Mouse (Mus musculus): ENCODE measurements around the gene Iqcn. TPM values are rescaled to one million over a fixed set of nuclear protein-coding genes. Genes with fewer than 3 reads are reported as not detected.

Iqcn gene
- polyA plus RNA-seq, 1 experiment from 2014 or later: 0.05 TPM

DNA sequence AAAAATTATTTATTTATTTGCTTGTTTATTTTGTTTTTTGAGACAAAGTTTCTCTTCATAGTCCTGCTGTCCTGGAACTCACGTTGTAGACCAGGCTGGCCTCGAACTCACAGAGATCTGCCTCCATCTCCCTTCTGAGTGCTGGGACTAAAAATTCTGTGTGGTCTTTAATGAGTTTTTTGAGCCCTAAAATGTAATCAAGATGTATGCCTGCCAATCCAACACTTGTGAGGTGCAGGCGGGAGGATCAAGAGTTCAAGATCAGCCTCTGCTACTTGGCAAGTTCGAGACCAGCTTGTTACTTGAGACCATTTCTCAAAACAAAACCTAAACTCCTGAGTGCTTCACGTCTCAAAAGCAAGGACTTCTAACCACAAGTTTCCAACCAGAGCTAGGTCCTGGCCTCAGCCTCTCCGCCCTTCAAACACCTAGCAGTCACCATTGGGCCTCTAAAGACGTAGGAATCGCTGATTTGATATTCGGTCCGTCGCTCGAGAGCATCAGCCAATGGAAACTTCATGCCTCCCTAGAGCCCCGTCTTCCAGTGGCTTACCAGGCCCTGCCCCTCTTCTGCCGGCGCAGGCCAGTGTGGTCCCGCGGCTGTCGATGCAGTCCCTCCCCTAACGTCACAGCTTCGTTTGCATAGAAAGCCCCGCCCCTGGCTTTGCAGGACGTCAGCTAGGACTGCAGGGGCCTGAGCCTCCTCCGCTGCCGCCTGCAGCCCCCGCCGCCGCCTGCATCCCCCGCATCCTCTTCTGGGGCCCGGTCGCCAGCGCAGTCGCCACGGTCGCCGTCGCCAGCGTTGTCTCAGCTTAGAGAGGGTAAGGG, 51.0 kb downstream of the Iqcn start, which contains the start of gene Rab3a:
Gene Rab3a (plus strand): TSS at position 637 of the 828 bp plus-strand sequence.
- peak; percentile 99 for ATAC-seq
- H3K4me1 ChIP-seq: peaks cover 40% of the 10 kb centered on the region
- H3K27ac ChIP-seq: peak within 1 kb of the TSS; percentile 83
- peak within 1 kb of the TSS; percentile 73 for H3K4me3 ChIP-seq
- H3K36me3 ChIP-seq (ENCODE audit: poor library complexity, severe bottlenecking): peaks cover 22% of the 10 kb centered on the region
- peak within 1 kb of the TSS; percentile 93 for H3K4me2 ChIP-seq
- 8% methylated on average over 37 of the region's 37 CpGs for WGBS
- H3K9ac ChIP-seq: peak within 1 kb of the TSS; percentile 85
- H3K9me3 ChIP-seq (replicated peaks): no peaks in the 10 kb centered on the region
- H3K27me3 ChIP-seq: no peaks in the 10 kb centered on the region

DNA sequence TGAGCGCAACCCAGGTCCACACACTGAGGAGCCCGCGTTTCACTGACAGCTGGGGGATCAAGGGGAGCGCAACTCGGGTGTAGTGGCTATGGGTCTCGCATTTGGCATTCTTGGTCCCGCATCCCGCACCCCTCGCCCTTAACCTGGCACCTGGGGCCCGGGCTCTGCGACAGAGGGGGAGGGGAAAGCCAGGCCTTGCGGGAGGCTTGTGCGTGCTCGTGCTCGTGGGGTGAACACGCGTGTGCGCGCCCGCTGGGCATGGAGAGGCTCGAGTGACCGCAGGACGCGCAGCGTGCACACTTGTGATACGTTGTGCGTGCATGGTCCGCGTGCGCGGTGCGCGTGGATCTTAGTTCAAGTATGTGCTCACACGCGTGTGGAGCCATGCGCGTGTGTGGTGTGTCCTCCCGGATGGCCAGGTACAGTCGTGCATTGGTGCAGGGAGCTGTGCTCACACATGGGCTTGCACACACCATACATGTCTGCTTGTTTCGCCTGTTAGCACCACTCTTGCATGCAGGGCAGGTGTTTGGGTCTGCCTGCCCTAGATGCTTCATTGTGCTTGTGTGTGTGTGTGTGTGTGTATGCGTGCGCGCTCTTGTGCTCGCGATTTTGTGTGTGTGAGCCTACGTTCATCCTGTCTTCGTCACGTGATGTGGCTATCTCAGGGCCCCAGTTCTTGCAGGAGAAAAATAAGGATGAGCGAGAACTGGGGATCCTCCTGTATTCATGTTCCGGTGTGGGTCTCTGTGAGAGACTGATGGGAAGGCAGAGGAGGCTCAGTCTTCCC, 51.8 kb downstream of the Iqcn start:
- Histone ChIP-seq H3K9me3 (replicated peaks) (no peaks in the 10 kb centered on the region), H3K4me3 (peak overlapping the region; percentile 73), H3K27ac (peak overlapping the region; percentile 83), H3K27me3 (no peaks in the 10 kb centered on the region), H3K4me2 (peak overlapping the region; percentile 93), H3K9ac (peak overlapping the region; percentile 85), H3K36me3 (ENCODE audit: poor library complexity, severe bottlenecking) (peaks cover 22% of the 10 kb centered on the region), H3K4me1 (peaks cover 48% of the 10 kb centered on the region)
- WGBS: 15% methylated on average over 50 of the region's 50 CpGs
- ATAC-seq: peak; percentile 34

DNA sequence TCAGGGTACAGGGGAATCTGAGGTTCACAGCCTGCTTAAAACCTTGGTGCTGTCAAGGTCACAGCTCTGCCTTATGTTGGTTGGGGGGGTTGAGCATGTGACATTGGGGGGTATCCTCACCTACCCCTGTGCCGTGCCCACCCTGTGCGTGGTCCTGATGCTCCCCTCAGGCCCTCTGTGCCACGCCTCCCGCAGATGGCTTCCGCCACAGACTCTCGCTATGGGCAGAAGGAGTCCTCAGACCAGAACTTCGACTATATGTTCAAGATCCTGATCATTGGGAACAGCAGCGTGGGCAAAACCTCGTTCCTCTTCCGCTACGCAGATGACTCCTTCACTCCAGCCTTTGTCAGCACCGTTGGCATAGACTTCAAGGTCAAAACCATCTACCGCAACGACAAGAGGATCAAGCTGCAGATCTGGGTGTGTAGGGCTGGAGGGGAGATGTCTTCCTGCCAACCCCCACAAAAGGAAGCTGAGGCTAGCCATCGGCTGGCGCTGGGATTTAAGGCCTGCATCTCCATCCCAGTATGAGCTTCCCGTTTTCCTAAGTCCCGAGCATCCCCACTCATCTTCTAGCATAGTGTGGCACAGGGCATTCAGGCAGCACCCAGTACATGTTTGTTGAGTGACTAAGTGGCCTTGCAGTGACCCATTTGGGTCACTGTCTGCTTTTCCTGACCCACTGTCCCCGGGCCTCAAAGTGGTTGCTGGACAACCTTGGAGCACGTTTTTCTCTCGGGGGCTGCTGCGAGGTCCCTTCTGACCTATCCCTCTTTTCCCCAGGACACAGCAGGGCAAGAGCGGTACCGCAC, 52.6 kb downstream of the Iqcn start:
- H3K4me3 ChIP-seq: peak overlapping the region; percentile 73
- H3K4me1 ChIP-seq: peaks cover 52% of the 10 kb centered on the region
- H3K4me2 ChIP-seq: peak overlapping the region; percentile 93
- H3K9me3 ChIP-seq (replicated peaks): no peaks in the 10 kb centered on the region
- peak overlapping the region; percentile 83; the same call in 1 of the 2 replicates for H3K27ac ChIP-seq
- no peaks in the 10 kb centered on the region for H3K27me3 ChIP-seq
- no peak for ATAC-seq
- WGBS: 89% methylated on average over 24 of the region's 24 CpGs
- peak overlapping the region; percentile 85 for H3K9ac ChIP-seq
- H3K36me3 ChIP-seq (ENCODE audit: poor library complexity, severe bottlenecking): peaks cover 22% of the 10 kb centered on the region

DNA sequence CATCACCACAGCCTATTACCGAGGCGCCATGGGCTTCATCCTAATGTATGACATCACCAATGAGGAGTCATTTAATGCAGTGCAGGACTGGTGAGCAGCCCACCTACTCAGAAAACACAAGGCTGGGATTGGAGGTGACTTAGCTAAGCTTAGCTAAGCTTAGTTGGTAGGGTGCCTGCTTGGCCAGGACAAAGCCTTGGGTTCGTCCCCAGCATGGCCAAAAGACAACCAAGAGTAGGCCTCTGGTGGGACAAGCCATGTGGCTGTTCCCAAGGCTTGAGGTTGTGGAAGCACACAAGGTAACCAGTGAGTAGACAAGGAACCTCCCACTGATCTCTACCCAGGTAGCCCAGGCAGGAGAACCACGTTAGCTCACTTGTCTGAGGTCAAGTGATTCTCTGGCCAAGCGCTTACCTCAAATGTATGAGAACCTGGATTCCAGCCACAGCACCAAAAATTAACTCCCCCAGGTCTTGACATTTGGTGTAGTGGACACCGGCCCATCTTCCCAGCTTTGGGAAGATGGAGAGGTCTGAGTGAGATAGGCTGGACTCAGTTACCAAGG, 53.3 kb downstream of the Iqcn start:
- Histone ChIP-seq H3K27me3 (no peaks in the 10 kb centered on the region), H3K27ac (no peak overlapping the region), H3K4me1 (peaks cover 52% of the 10 kb centered on the region), H3K4me3 (no peak overlapping the region), H3K4me2 (no peak overlapping the region), H3K36me3 (ENCODE audit: poor library complexity, severe bottlenecking) (peaks cover 22% of the 10 kb centered on the region), H3K9ac (no peak overlapping the region), H3K9me3 (replicated peaks) (no peaks in the 10 kb centered on the region)
- WGBS: 90% methylated on average over 6 of the region's 6 CpGs
- no peak for ATAC-seq

DNA sequence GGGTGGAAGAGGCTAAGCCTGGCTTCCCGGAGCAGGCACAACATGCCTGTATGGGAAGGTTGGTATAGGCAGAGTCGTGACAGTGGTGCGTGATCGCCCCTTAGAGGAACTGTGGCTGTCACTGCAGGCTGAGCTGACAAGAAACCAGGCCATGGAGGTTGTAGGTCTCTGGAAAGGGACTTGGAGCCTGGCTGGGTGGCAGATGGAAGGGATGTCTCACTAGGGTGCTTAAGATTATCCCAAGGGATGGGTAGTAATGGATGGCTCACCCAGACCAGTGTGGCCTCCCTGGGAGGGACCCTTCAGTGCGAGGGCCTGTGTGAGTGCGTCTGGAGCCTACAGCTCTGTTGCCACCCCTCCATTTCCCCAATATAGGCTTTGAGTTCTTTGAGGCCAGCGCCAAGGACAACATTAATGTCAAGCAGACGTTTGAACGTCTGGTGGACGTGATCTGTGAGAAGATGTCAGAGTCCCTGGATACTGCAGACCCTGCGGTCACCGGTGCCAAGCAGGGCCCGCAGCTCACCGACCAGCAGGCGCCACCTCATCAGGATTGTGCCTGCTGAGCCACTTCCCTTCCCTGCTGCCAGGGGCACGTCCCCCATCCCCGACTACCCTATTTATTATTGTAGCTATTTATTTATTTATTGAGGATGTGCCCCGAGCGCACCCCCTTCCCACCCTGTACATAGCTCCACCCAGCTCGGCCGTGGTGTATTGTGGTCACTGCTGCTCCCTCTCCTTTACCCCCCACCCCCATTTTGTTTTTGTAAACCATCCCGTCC, 54.5 kb downstream of the Iqcn start:
- Histone ChIP-seq H3K36me3 (ENCODE audit: poor library complexity, severe bottlenecking) (peaks cover 22% of the 10 kb centered on the region), H3K4me2 (peak overlapping the region; percentile 4; the same call in 1 of the 2 replicates), H3K4me1 (peaks cover 52% of the 10 kb centered on the region), H3K27me3 (no peaks in the 10 kb centered on the region), H3K27ac (peak overlapping the region; percentile 74), H3K4me3 (no peak overlapping the region), H3K9ac (no peak overlapping the region), H3K9me3 (replicated peaks) (no peaks in the 10 kb centered on the region)
- 65% methylated on average over 22 of the region's 22 CpGs for WGBS
- no peak for ATAC-seq

DNA sequence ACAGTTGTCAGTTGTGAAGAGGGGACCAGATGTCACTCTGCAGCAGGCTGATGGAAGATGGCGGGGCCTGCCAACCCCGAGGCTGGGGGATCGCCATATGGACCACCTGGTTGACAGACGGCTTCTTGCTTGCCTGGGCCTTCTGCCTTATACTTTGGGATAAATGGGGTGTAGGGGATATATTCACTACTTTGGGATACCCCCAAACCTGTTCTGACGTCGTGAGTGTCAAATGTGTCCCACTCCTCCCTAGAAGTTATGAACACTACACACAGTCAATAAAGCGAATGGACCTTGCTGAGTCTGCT, 55.0 kb downstream of the Iqcn start:
- H3K27ac ChIP-seq: peak overlapping the region; percentile 74
- peaks cover 22% of the 10 kb centered on the region for H3K36me3 ChIP-seq (ENCODE audit: poor library complexity, severe bottlenecking)
- H3K27me3 ChIP-seq: no peaks in the 10 kb centered on the region
- H3K9me3 ChIP-seq (replicated peaks): no peaks in the 10 kb centered on the region
- no peak overlapping the region for H3K9ac ChIP-seq
- ATAC-seq: no peak
- 84% methylated on average over 7 of the region's 7 CpGs for WGBS
- peak overlapping the region; percentile 100; the same call in 1 of the 2 replicates for H3K4me2 ChIP-seq
- H3K4me3 ChIP-seq: no peak overlapping the region
- peaks cover 52% of the 10 kb centered on the region for H3K4me1 ChIP-seq

DNA sequence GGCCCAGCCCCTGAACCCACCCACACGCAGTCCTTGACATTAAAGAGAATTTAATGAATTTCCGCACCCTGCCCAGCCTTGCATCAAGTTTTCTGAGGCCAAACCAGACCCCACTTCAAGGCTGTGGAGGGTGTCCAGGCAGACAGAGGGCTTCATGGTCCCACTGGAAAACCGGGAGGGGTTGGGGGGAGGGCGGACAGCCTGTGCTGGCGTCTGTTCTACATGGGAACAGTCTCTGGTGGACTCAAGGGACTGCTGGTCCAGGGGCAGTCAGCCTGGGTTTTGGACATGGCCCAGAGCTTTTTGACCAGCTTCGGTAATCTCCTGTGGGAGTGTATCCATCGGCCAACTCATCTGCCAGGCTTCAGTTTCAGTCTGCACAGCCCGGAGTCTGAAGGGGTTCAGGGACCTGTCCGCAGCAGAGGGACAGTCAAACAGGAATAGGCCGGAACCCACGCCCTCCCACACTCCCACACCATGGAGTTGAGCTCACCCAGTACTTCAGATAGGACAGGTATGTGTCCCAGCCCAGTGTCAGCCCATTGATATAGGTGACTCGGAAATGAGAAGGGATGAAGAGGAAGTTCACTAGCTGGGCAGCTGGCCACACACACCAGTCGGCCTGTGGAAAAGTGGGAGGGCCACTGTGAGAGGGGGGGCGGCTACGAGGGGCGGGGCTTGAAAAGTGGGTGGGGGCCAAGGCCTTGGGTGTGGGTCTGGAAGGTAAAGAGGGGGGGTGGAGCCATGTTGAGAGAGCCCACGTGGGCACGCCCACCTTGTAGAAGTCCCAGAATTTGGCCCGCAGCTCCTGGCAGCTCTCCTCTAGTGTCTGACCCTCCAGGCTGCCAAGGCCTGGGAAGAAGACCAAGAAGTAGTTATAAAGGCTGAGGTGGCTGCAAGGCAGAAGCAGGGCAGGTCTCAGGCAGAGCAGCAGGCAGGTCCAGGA, 55.6 kb downstream of the Iqcn start:
- WGBS: 71% methylated on average over 18 of the region's 19 CpGs
- Histone ChIP-seq H3K27me3 (no peaks in the 10 kb centered on the region), H3K4me2 (peak overlapping the region; percentile 100), H3K4me1 (peaks cover 52% of the 10 kb centered on the region), H3K9ac (0 out of 2 replicates have a peak overlapping the region, but pooled peaks have one; percentile 7), H3K9me3 (replicated peaks) (no peaks in the 10 kb centered on the region), H3K36me3 (ENCODE audit: poor library complexity, severe bottlenecking) (peaks cover 22% of the 10 kb centered on the region), H3K27ac (peak overlapping the region; percentile 74), H3K4me3 (no peak overlapping the region)
- ATAC-seq: no peak

DNA sequence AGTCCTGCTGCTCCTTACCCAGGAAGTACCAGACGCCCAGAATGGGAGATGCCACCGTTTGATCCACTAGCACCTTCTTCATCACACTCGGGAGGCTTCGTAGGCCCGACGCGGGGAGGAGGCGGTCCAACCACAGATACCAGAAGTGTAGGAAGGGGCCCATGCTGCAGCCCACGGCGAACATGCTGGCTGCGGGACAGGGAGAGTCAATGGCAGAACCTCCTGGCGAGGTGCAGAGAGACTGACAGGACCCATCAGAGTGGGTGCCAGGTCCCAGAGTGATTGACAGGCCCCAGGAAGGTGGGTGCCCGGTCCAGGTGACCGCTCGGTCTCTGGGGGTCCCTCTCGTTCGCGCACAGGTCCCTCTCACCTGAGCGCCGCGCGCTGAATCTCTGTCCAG, 57.1 kb downstream of the Iqcn start:
- Histone ChIP-seq H3K9ac (peak overlapping the region; percentile 83), H3K4me1 (peaks cover 48% of the 10 kb centered on the region), H3K4me2 (peak overlapping the region; percentile 100), H3K36me3 (ENCODE audit: poor library complexity, severe bottlenecking) (peaks cover 22% of the 10 kb centered on the region), H3K27me3 (no peaks in the 10 kb centered on the region), H3K27ac (peak overlapping the region; percentile 76), H3K4me3 (peak overlapping the region; percentile 64), H3K9me3 (replicated peaks) (no peaks in the 10 kb centered on the region)
- ATAC-seq: peak; percentile 23; the same call in 1 of the 2 replicates
- under 1% methylated on average over 22 of the region's 22 CpGs for WGBS

DNA sequence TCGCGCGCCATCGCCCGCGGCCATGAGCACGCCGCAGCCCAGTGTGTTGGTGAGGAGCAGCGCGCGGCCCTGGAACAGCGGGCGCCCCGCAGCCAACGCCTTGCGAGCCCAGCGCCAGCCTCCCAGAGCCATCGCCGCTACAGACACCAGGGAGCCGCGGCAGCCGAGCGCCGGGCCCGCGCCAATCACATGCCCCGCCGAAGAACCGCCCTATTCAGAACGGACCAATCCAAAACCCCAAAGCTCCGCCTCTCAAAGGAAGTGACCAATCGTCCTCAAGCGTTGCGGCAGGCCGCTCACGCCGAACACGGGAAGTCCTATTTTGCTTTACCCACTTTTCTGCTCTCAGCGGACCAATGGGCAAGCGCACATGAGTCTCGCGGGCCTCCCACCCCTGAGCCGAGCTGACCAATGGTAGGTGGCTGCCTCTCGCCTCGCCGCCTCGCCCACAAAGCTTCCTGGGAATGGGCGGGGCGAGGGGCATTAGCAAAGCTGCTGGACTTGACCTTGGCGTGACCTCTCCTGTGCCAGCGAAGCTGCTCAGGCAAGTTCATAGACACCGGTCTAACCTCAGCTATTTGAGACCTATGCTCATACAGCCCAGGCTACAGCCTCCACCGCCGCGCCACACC, 57.6 kb downstream of the Iqcn start, which contains the start of gene Mpv17l2:
Gene Mpv17l2 (minus strand): TSS at position 172 of the 632 bp plus-strand sequence.
- Histone ChIP-seq H3K27me3 (peaks cover 2% of the 10 kb centered on the region; the same call in 1 of the 2 replicates), H3K27ac (peak within 1 kb of the TSS; percentile 76), H3K4me1 (peaks cover 48% of the 10 kb centered on the region), H3K9ac (peak within 1 kb of the TSS; percentile 83), H3K36me3 (ENCODE audit: poor library complexity, severe bottlenecking) (peaks cover 22% of the 10 kb centered on the region), H3K9me3 (replicated peaks) (no peaks in the 10 kb centered on the region), H3K4me3 (peak within 1 kb of the TSS; percentile 64), H3K4me2 (peak within 1 kb of the TSS; percentile 100)
- under 1% methylated on average over 53 of the region's 55 CpGs for WGBS
- peak; percentile 96 for ATAC-seq

DNA sequence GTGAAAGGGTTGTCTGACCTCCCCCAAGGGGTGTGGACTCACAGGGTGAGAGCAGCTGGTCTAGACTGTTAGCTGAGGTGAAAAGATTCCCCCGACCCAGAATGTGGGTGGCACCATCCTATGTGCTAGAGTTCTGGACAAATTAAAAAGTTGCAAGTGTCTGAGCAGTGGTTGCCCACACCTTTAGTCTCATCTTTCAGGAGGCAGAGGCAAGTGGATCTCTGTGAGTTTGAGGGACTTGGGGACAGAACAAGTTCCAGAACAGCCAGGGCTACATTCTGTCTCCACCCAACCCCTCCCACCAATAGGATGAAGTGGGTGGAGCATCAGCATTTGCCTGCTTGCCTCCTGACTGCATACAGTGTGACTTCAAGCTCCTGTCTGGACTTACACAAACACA, 58.9 kb downstream of the Iqcn start:
- 85% methylated on average over 1 of the region's 1 CpGs for WGBS
- ATAC-seq: no peak
- peaks cover 10% of the 10 kb centered on the region; the same call in 1 of the 2 replicates for H3K27me3 ChIP-seq
- H3K36me3 ChIP-seq (ENCODE audit: poor library complexity, severe bottlenecking): peaks cover 11% of the 10 kb centered on the region
- no peak overlapping the region for H3K27ac ChIP-seq
- H3K4me1 ChIP-seq: peaks cover 47% of the 10 kb centered on the region
- H3K9me3 ChIP-seq (replicated peaks): no peaks in the 10 kb centered on the region
- no peak overlapping the region for H3K9ac ChIP-seq
- H3K4me3 ChIP-seq: no peak overlapping the region
- no peak overlapping the region for H3K4me2 ChIP-seq

Measured in forebrain, embryonic 13.5 days (tissue).